Mouse (Mus musculus): Measurements from ENCODE around the gene Gtf2h4. TPM values are rescaled to one million over a fixed set of nuclear protein-coding genes. Genes with fewer than 3 reads are reported as not detected.

Gtf2h4 gene
- total RNA-seq, 2 experiments from 2014 or later: 18.1 to 24.2 TPM

GRCm38 (mm10) chr17:35703751-35704271, 30.3 kb upstream of the Gtf2h4 start:
- peak overlapping the region; percentile 63; the same call in 1 of the 2 replicates for H3K27ac ChIP-seq
- peak; percentile 34 for DNase-seq
- TF ChIP-seq CTCF (IDR thresholded peaks at IDR 0.05): no peak
- intact Hi-C loops (cut with DNase I): no loop called here
- no peak overlapping the region for H3K4me3 ChIP-seq

GRCm38 (mm10) chr17:35703065-35703464, 29.5 kb upstream of the Gtf2h4 start:
- no peak overlapping the region; the same call in 1 of the 2 replicates for H3K27ac ChIP-seq
- no peak overlapping the region for H3K4me3 ChIP-seq
- no peak for TF ChIP-seq CTCF (IDR thresholded peaks at IDR 0.05)
- intact Hi-C loops (cut with DNase I): no loop called here
- DNase-seq: no peak

- no peak for DNase-seq
- no peak for TF ChIP-seq CTCF (IDR thresholded peaks at IDR 0.05)
- Histone ChIP-seq H3K27ac (peak overlapping the region; percentile 98), H3K4me3 (peak overlapping the region; percentile 84; the same call in 1 of the 2 replicates)
- intact Hi-C loops (cut with DNase I): no loop called here
Measured at GRCm38 (mm10) chr17:35702605-35703004, 29.1 kb upstream of the Gtf2h4 start.

- intact Hi-C loops (cut with DNase I): no loop called here
- Histone ChIP-seq H3K4me3 (peak overlapping the region; percentile 84), H3K27ac (peak overlapping the region; percentile 98)
- no peak for TF ChIP-seq CTCF (IDR thresholded peaks at IDR 0.05)
- peak; percentile 65 for DNase-seq
Measured at GRCm38 (mm10) chr17:35701978-35702461, 28.5 kb upstream of the Gtf2h4 start.

GRCm38 (mm10) chr17:35701203-35701977, 27.9 kb upstream of the Gtf2h4 start:
- Histone ChIP-seq H3K27ac (peak overlapping the region; percentile 98), H3K4me3 (peak overlapping the region; percentile 84)
- DNase-seq: peak; percentile 63
- intact Hi-C loops (cut with DNase I): no loop called here
- TF ChIP-seq CTCF (IDR thresholded peaks at IDR 0.05): no peak

- Histone ChIP-seq H3K4me3 (peak overlapping the region; percentile 84), H3K27ac (peak overlapping the region; percentile 98)
- no peak for TF ChIP-seq CTCF (IDR thresholded peaks at IDR 0.05)
- peak; percentile 95 for DNase-seq
- intact Hi-C loops (cut with DNase I): no loop called here
Measured at GRCm38 (mm10) chr17:35700371-35700961, 26.9 kb upstream of the Gtf2h4 start.

- peak overlapping the region; percentile 84 for H3K4me3 ChIP-seq
- intact Hi-C loops (cut with DNase I): loop anchor here (2.0 kb wide), 1 partner anchor 27 kb away; the partner anchor contains the start of gene Gtf2h4
Measured at GRCm38 (mm10) chr17:35699919-35700318, 26.4 kb upstream of the Gtf2h4 start.

GRCm38 (mm10) chr17:35698501-35698883, 25.0 kb upstream of the Gtf2h4 start:
- intact Hi-C loops (cut with DNase I): loop anchor here (2.0 kb wide), 1 partner anchor 26 kb away; the partner anchor contains the start of gene Gtf2h4
- TF ChIP-seq CTCF (IDR thresholded peaks at IDR 0.05): no peak
- Histone ChIP-seq H3K27ac (peak overlapping the region; percentile 98), H3K4me3 (peak overlapping the region; percentile 59)
- no peak for DNase-seq

More at GRCm38 (mm10) chr17:35699919-35700318, 26.4 kb upstream of the Gtf2h4 start:
- TF ChIP-seq CTCF (IDR thresholded peaks at IDR 0.05): no peak
- DNase-seq: peak; percentile 93
- H3K27ac ChIP-seq: peak overlapping the region; percentile 98

- TF ChIP-seq CTCF (IDR thresholded peaks at IDR 0.05): no peak
- intact Hi-C loops (cut with DNase I): loop anchor here (2.0 kb wide), 1 partner anchor 25 kb away; the partner anchor contains the start of gene Gtf2h4
- peak overlapping the region; percentile 59 for H3K4me3 ChIP-seq
Measured at GRCm38 (mm10) chr17:35697759-35698500, 24.4 kb upstream of the Gtf2h4 start.

GRCm38 (mm10) chr17:35697429-35697758, 23.9 kb upstream of the Gtf2h4 start:
- intact Hi-C loops (cut with DNase I): no loop called here

More at GRCm38 (mm10) chr17:35697759-35698500, 24.4 kb upstream of the Gtf2h4 start:
- peak overlapping the region; percentile 98 for H3K27ac ChIP-seq
- peak; percentile 41 for DNase-seq

GRCm38 (mm10) chr17:35696691-35697090, 23.2 kb upstream of the Gtf2h4 start:
- intact Hi-C loops (cut with DNase I): no loop called here
- no peak for TF ChIP-seq CTCF (IDR thresholded peaks at IDR 0.05)
- DNase-seq: no peak
- peak overlapping the region; percentile 13; the same call in 1 of the 2 replicates for H3K4me3 ChIP-seq
- peak overlapping the region; percentile 98; the same call in 1 of the 2 replicates for H3K27ac ChIP-seq

More at GRCm38 (mm10) chr17:35697429-35697758, 23.9 kb upstream of the Gtf2h4 start:
- no peak for DNase-seq
- peak overlapping the region; percentile 59 for H3K4me3 ChIP-seq
- no peak for TF ChIP-seq CTCF (IDR thresholded peaks at IDR 0.05)
- peak overlapping the region; percentile 98 for H3K27ac ChIP-seq

GRCm38 (mm10) chr17:35695289-35695688, 21.8 kb upstream of the Gtf2h4 start:
- H3K27ac ChIP-seq: no peak overlapping the region
- peak; percentile 33 for DNase-seq
- TF ChIP-seq CTCF (IDR thresholded peaks at IDR 0.05): peak; percentile 56
- H3K4me3 ChIP-seq: no peak overlapping the region
- intact Hi-C loops (cut with DNase I): no loop called here

Measured in gastrocnemius, adult 2 months (tissue).